Mouse (Mus musculus) kidney, postnatal 0 days (tissue): ENCODE measurements at regions not wholly inside any gene's neighbourhood (a gene's known extent, or its start where the extent isn't known, plus 50 kb on each side); places are given as distances from the start of the nearest gene placed in this dataset.

Experiments used
- ATAC-seq: fragments of 200-750 bp; cut with Nextera tagmentation; replicated peaks from 2 replicates; pipeline ENCODE4 v1.8.0; 2017; ENCODE audit warnings: low read depth, moderate number of reproducible peaks, moderate TSS enrichment, moderate library complexity; ENCODE audit not compliant: low FRiP score
- DNase-seq: peaks from one replicate; pipeline ENCODE4 v3.0.0-alpha.2; 2016; ENCODE audit warnings: low spot score
- H3K27ac ChIP-seq: fragments of 300-500 bp; sonication (generic); 2 replicates; pipeline ENCODE4 v1.5.1; 2014; ENCODE audit warnings: mild to moderate bottlenecking
- H3K27me3 ChIP-seq: fragments of 300-500 bp; sonication (generic); 2 replicates; pipeline ENCODE4 v1.6.1; 2014; ENCODE audit warnings: low read length, mixed read lengths; ENCODE audit not compliant: insufficient read depth
- H3K36me3 ChIP-seq: fragments of 300-500 bp; sonication (generic); 2 replicates; pipeline ENCODE4 v1.6.1; 2014; ENCODE audit warnings: low read length, mixed read lengths; ENCODE audit not compliant: insufficient read depth
- H3K4me1 ChIP-seq: fragments of 300-500 bp; sonication (generic); replicated peaks from 2 replicates; pipeline ENCODE4 v1.6.1; 2014; ENCODE audit warnings: antibody characterized with exemption, low read length, mixed read lengths; ENCODE audit not compliant: insufficient read depth
- H3K4me2 ChIP-seq: fragments of 300-500 bp; sonication (generic); 2 replicates; pipeline ENCODE4 v1.6.1; 2014; ENCODE audit warnings: mild to moderate bottlenecking, low read length, moderate library complexity, mixed read lengths
- H3K4me3 ChIP-seq: fragments of 300-500 bp; sonication (generic); replicated peaks from 2 replicates; pipeline ENCODE4 v1.5.1; 2014; ENCODE audit warnings: low read depth, low read length
- H3K9ac ChIP-seq: fragments of 300-500 bp; sonication (generic); 2 replicates; pipeline ENCODE4 v1.6.1; 2014; ENCODE audit warnings: low read depth, low read length
- H3K9me3 ChIP-seq: fragments of 300-500 bp; sonication (generic); replicated peaks from 2 replicates; pipeline ENCODE4 v1.6.1; 2016; ENCODE audit warnings: low read length, inconsistent platforms, mixed read lengths
- CTCF ChIP-seq: IDR thresholded peaks from 2 replicates; pipeline ENCODE4 v1.5.1; 2016; ENCODE audit warnings: antibody characterized with exemption, low read depth, mild to moderate bottlenecking, moderate library complexity
- WGBS: fragments of 180-500 bp; shearing (Covaris S2); extraction: QIAGEN DNeasy Blood & Tissue Kit; methylation state at CpG from one replicate; pipeline ENCODE4 v1.1.7; 2014; 5-methylcytosine and 5-hydroxymethylcytosine counted together

DNA sequence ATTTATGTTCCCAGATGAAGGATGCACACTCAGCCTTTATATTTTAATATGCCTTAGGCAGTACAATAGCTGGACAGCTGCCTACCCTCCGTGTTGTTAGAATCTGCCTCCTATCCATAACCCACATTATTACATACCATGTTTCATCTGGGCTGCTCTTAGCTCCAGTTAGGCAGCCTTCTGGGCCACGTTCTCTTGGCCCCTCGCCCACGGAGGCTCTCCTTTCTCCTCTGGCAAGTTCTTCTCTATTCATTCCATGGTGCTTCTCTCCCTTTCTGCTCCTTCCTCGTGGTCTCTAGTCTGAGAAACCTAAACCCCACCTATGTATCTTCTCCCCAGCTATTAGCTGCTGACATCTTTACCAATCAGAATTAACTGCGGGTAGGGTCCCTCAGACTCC, 152.7 kb upstream of the Hs6st1 start:
- no peak for TF ChIP-seq CTCF
- no peak overlapping the region for H3K4me2 ChIP-seq
- H3K4me3 ChIP-seq, result no peak overlapping the region
- no peak overlapping the region for H3K9ac ChIP-seq
- WGBS, result 81% methylated on average over 6 of the region's 6 CpGs
- no peaks in the 10 kb centered on the region for H3K4me1 ChIP-seq
- H3K36me3 ChIP-seq, result no peaks in the 10 kb centered on the region
- H3K27ac ChIP-seq, result no peak overlapping the region
- ATAC-seq (no peak), DNase-seq (no peak)
- H3K27me3 ChIP-seq, result no peaks in the 10 kb centered on the region
- H3K9me3 ChIP-seq, result no peaks in the 10 kb centered on the region

DNA sequence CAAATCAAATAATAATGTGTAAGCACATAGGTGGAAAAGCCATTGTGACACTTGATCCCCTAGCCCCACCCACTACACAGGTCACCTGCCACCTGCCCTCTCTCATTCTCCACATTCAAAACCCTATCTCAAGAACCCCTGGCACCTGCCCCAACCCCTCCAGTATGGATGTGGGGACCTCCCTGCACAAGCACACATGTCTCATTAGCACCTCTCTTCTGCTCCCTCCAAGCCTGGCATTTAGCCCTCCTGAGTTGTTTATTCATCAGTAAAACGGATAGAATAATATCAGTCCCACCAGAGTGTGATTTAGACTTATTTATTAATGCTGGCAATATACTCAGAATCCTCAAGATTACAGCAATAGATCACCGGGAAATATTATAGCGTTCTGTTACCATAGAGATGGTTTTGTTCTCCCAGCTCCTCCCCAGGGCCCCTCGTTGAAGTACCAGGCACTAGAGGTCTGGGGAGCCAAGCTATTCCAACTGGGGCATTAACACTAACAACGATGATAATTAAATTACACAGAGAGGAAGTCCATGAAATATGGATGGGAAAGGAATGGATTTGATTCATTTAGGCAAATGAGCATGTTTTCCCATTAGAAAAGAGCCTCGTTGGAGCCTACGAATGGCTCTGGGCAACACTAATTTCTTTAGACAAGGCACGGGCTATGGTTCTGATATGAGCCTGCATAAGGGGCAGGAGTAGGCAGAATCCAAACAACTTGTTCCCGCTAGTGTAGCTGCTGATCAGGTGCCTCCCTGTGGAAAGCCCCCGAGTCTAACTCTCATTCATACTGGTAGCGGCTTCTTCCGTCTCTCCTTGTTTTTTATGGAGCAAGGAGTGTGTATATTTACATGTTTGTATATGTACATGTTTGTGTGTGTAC, 148.1 kb upstream of the Hs6st1 start:
- ATAC-seq (no peak), DNase-seq (no peak)
- H3K9ac ChIP-seq, result no peak overlapping the region
- 78% methylated on average over 12 of the region's 12 CpGs for WGBS
- H3K27ac ChIP-seq, result no peak overlapping the region
- no peaks in the 10 kb centered on the region for H3K36me3 ChIP-seq
- no peaks in the 10 kb centered on the region for H3K9me3 ChIP-seq
- H3K4me3 ChIP-seq, result no peak overlapping the region
- H3K4me1 ChIP-seq, result no peaks in the 10 kb centered on the region
- TF ChIP-seq CTCF, result no peak
- H3K27me3 ChIP-seq, result no peaks in the 10 kb centered on the region
- no peak overlapping the region for H3K4me2 ChIP-seq

DNA sequence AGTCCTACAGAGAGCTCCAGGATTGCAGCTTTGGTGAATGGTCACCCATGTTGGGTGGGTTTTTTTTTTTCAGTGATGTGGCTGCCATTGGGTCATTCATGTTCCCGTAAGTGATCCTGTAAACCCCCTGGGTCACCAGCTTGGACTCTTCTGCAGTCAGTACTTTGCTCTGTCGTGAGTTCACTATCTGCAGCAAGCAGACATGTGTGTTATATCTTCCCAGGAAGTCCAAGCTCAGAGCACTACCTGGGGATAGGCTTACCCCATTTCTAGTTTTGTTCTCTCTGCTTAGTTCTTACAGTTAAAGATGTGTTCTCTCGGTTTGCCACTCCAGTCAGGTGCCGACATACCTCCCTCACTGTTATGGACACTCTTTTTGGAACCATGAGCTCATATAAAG, 143.4 kb upstream of the Hs6st1 start:
- WGBS, result 91% methylated on average over 4 of the region's 4 CpGs
- Histone ChIP-seq H3K4me1 (no peaks in the 10 kb centered on the region), H3K9me3 (no peaks in the 10 kb centered on the region), H3K4me2 (no peak overlapping the region), H3K9ac (no peak overlapping the region), H3K36me3 (no peaks in the 10 kb centered on the region), H3K27ac (no peak overlapping the region), H3K4me3 (no peak overlapping the region), H3K27me3 (no peaks in the 10 kb centered on the region)
- TF ChIP-seq CTCF, result no peak
- ATAC-seq (no peak), DNase-seq (no peak)

DNA sequence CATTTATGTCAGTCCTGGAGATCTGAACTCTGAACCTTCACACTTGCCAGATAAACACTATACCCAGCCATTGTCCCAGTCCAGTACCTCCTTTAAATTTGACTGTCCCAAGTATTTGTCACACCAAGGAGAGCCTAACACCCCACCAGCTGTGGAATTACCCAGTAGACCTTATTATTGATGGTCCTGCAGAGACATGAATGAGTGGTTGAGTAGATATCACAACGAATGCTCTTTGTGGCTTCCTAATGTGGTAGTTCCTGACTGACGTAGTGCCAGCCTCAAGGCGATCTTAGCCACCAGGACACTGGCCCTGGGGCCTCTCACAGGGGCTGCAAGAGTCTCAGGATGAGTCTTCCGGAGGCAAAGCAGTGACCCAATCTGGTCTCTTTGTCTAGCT, 142.9 kb upstream of the Hs6st1 start:
- Histone ChIP-seq H3K9me3 (no peaks in the 10 kb centered on the region), H3K4me1 (no peaks in the 10 kb centered on the region), H3K4me2 (no peak overlapping the region), H3K4me3 (no peak overlapping the region), H3K36me3 (no peaks in the 10 kb centered on the region), H3K27me3 (no peaks in the 10 kb centered on the region), H3K27ac (no peak overlapping the region), H3K9ac (no peak overlapping the region)
- TF ChIP-seq CTCF, result no peak
- no peak for ATAC-seq
- 88% methylated on average over 4 of the region's 4 CpGs for WGBS
- no peak for DNase-seq

DNA sequence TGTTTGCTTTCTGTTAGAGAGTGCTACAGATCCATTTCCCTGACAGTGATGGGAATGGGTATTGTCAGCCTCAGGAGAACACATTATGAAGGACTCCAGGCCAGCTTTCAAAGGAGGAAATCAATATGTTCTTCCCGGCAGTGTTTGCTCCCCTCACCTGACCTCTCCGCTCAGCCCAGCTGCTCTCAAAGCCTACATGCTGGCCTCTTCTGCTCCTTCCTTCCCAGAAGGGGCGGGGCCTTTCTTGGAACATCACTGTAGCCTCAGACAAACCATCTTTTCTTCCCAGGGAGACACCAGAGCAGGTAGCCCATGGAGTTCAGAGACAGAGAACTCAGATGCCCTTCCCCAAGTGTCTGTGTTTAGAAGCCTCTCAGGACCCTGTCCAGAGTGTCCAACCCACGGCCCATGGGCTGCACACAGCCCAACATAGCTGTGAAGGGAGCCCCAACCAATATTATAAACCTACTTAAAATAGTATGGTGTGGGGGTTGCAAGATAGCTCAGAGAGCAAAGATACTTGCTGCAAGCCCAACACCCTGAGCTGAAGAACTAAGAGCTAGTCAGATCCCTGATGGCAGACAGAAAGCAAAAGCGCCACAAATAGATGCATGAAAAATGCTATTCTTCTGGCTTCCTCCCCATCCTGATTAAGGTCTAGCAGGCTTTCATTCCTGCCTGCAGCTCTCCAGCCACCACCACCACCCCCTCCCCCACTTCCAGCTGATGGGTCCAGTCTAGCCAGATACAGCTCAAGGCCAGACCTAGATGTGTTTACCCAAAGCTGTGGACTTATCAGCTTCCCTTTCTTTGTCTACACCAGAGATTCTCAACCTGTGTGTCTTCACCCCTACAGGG, 141.8 kb upstream of the Hs6st1 start:
- Histone ChIP-seq H3K4me2 (no peak overlapping the region), H3K4me3 (no peak overlapping the region), H3K27ac (no peak overlapping the region), H3K4me1 (no peaks in the 10 kb centered on the region), H3K27me3 (no peaks in the 10 kb centered on the region), H3K36me3 (no peaks in the 10 kb centered on the region), H3K9ac (no peak overlapping the region), H3K9me3 (no peaks in the 10 kb centered on the region)
- ATAC-seq (no peak), DNase-seq (peak; percentile 51)
- WGBS, result 46% methylated on average over 5 of the region's 5 CpGs
- TF ChIP-seq CTCF, result no peak

- H3K9ac ChIP-seq, result no peak overlapping the region
- no peaks in the 10 kb centered on the region for H3K27me3 ChIP-seq
- no peak overlapping the region for H3K27ac ChIP-seq
- H3K36me3 ChIP-seq, result no peaks in the 10 kb centered on the region
- no peaks in the 10 kb centered on the region for H3K4me1 ChIP-seq
- H3K9me3 ChIP-seq, result no peaks in the 10 kb centered on the region
- WGBS, result 37% methylated on average over 3 of the region's 3 CpGs
- no peak for TF ChIP-seq CTCF
- H3K4me3 ChIP-seq, result no peak overlapping the region
- ATAC-seq (no peak), DNase-seq (no peak)
- H3K4me2 ChIP-seq, result no peak overlapping the region
These were observed 141.2 kb upstream of the Hs6st1 start for GRCm38 (mm10) chr1:35927049-35927415.
